Mouse (Mus musculus) ES-E14 (cell line): ENCODE results near the gene Kdm6b.

ENCODE experiments used
- CHD2 ChIP-seq: IDR thresholded peaks from 2 replicates; pipeline ENCODE4 v1.6.1; 2014; ENCODE audit warnings: mild to moderate bottlenecking, low read depth, low read length, inconsistent platforms
- HCFC1 ChIP-seq: IDR thresholded peaks from 2 replicates; pipeline ENCODE4 v1.6.1; 2012; ENCODE audit warnings: low read length, inconsistent platforms, borderline replicate concordance; ENCODE audit not compliant: insufficient read depth
- MAFK ChIP-seq: IDR thresholded peaks from 2 replicates; pipeline ENCODE4 v1.6.1; 2014; ENCODE audit warnings: mild to moderate bottlenecking, low read depth, low read length, inconsistent platforms; ENCODE audit not compliant: insufficient read depth
- ZNF384 ChIP-seq: IDR thresholded peaks from 2 replicates; pipeline ENCODE4 v1.6.1; 2012; ENCODE audit warnings: low read depth, low read length, inconsistent platforms

DNA sequence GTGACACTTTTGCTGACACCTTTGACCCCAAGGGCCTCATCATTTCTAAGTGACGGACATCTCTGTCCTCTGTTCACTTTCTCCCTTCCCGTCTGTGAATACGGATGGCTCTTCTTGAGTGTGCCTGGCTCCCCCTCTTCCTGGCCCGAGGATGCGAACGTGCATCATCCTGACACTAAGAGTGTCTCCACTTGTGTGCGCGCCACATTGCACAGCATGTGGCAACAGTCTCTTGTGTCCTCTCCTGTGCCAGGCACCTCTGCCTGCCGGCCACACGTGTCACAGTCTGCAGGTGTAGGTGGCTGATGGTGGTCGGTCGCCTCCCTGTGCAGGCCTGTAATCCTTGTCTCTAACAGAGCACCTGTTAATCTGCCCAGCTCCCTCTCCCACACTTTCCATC, 41.9 kb downstream of the Kdm6b start:
- TF ChIP-seq ZNF384, result no peak
- TF ChIP-seq HCFC1, result no peak
- TF ChIP-seq MAFK, result no peak
- TF ChIP-seq CHD2, result no peak
